Mouse (Mus musculus) stomach, embryonic 14.5 days (tissue): ENCODE results near the gene Hyal2. TPM values are rescaled to one million over a fixed set of nuclear protein-coding genes. Genes with fewer than 3 reads are reported as not detected.

Experiments used
- ATAC-seq: fragments of 200-750 bp; cut with Nextera tagmentation; 2 replicates; pipeline ENCODE4 v1.8.0; 2017; ENCODE audit warnings: low read depth, moderate TSS enrichment; ENCODE audit not compliant: insufficient number of reproducible peaks, insufficient read depth, low FRiP score
- H3K27ac ChIP-seq: fragments of 300-500 bp; sonication (generic); 2 replicates; pipeline ENCODE4 v1.5.1; 2014; ENCODE audit warnings: mild to moderate bottlenecking, low read length, moderate library complexity, mixed read lengths
- H3K27me3 ChIP-seq: fragments of 300-500 bp; sonication (generic); 2 replicates; pipeline ENCODE4 v1.6.1; 2014; ENCODE audit warnings: low read length, control low read depth, mixed read lengths; ENCODE audit not compliant: control insufficient read depth, insufficient read depth
- H3K36me3 ChIP-seq: fragments of 300-500 bp; sonication (generic); 2 replicates; pipeline ENCODE4 v1.6.1; 2014; ENCODE audit warnings: mild to moderate bottlenecking, control low read depth, low read length, moderate library complexity, mixed read lengths; ENCODE audit not compliant: control insufficient read depth, insufficient read depth
- H3K4me1 ChIP-seq: fragments of 300-500 bp; sonication (generic); 2 replicates; pipeline ENCODE4 v1.6.1; 2014; ENCODE audit warnings: low read length, control low read depth, mixed read lengths; ENCODE audit not compliant: control insufficient read depth, insufficient read depth
- H3K4me2 ChIP-seq: fragments of 300-500 bp; sonication (generic); replicated peaks from 2 replicates; pipeline ENCODE4 v1.6.1; 2014; ENCODE audit warnings: low read depth, low read length, control low read depth
- H3K4me3 ChIP-seq: fragments of 300-500 bp; sonication (generic); 2 replicates; pipeline ENCODE4 v1.5.1; 2014; ENCODE audit warnings: low read depth, low read length, control low read depth
- H3K9ac ChIP-seq: fragments of 300-500 bp; sonication (generic); replicated peaks from 2 replicates; pipeline ENCODE4 v1.6.1; 2014; ENCODE audit warnings: low read depth, mild to moderate bottlenecking, control low read depth, low read length, moderate library complexity, mixed read lengths
- H3K9me3 ChIP-seq: fragments of 300-500 bp; sonication (generic); 2 replicates; pipeline ENCODE4 v1.6.1; 2016; ENCODE audit warnings: low read depth, low read length, control low read depth; ENCODE audit not compliant: control insufficient read depth
- WGBS: fragments of 180-500 bp; shearing (Covaris S2); extraction: QIAGEN DNeasy Blood & Tissue Kit; methylation state at CpG from one replicate; pipeline ENCODE4 v1.1.7; 2014; 5-methylcytosine and 5-hydroxymethylcytosine counted together
- polyA plus RNA-seq: library from polyadenylated mRNA; unstranded; fragments of >200 nt; fragmentation: Nextera tagmentation; extraction: Ambion mirVana; gene quantifications from 2 replicates; pipeline ENCODE4 v1.2.1, GENCODE M21; 2014

Hyal2 gene
- polyA plus RNA-seq, 1 experiment from 2014 or later: 127 TPM

DNA sequence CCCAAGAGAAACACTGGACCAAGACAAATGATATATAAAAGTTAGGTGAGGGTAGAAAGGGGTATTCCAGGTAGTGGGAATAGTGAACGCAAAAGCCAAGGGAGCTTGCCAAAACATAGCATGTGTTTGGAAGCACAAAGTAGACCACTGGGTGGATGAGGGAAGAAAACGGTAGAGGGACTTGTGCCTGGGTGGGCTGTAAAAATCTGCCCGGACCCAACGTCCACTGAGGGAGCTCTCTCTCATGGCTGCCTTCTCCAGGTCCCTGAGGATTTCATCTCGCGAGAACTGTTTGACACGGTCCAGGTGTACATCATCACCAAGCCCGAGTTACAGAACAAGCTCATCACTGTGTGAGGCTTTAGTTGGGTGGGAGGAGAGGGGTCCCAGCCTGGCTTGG lies 25.0 kb upstream of the Hyal2 start:
- no peaks in the 10 kb centered on the region for H3K9me3 ChIP-seq
- 20% methylated on average over 8 of the region's 8 CpGs for WGBS
- peak overlapping the region; percentile 54 for H3K4me3 ChIP-seq
- peaks cover 39% of the 10 kb centered on the region for H3K36me3 ChIP-seq
- no peaks in the 10 kb centered on the region for H3K27me3 ChIP-seq
- H3K27ac ChIP-seq: peak overlapping the region; percentile 21; the same call in 1 of the 2 replicates
- peak overlapping the region; percentile 64 for H3K4me2 ChIP-seq
- no peak for ATAC-seq
- peaks cover 19% of the 10 kb centered on the region for H3K4me1 ChIP-seq
- no peak overlapping the region for H3K9ac ChIP-seq

DNA sequence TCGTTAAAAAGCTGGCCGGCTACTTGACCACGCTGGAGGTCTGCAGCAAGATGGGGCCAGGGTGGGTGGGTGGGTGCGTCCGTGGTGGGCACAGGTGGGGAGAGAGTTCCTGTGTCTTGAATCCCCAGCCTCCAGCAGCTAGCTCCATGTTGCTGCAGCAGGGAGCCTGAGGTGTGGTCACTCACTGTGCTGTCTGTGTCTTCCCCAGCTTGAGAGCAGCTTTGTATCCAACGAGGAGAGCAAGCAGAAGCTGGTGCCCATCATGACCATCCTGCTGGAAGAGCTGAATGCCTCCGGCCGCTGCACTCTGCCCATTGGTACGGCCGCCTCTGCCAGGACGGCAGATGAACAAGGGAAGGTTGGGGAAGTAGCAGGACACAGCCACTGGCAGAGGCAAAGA lies 24.4 kb upstream of the Hyal2 start:
- ATAC-seq: no peak
- Histone ChIP-seq H3K4me3 (peak overlapping the region; percentile 54; the same call in 1 of the 2 replicates), H3K36me3 (peaks cover 33% of the 10 kb centered on the region), H3K4me1 (peaks cover 19% of the 10 kb centered on the region), H3K27me3 (no peaks in the 10 kb centered on the region), H3K4me2 (peak overlapping the region; percentile 64; the same call in 1 of the 2 replicates), H3K9me3 (no peaks in the 10 kb centered on the region), H3K27ac (no peak overlapping the region), H3K9ac (no peak overlapping the region; the same call in 1 of the 2 replicates)
- 80% methylated on average over 11 of the region's 11 CpGs for WGBS

DNA sequence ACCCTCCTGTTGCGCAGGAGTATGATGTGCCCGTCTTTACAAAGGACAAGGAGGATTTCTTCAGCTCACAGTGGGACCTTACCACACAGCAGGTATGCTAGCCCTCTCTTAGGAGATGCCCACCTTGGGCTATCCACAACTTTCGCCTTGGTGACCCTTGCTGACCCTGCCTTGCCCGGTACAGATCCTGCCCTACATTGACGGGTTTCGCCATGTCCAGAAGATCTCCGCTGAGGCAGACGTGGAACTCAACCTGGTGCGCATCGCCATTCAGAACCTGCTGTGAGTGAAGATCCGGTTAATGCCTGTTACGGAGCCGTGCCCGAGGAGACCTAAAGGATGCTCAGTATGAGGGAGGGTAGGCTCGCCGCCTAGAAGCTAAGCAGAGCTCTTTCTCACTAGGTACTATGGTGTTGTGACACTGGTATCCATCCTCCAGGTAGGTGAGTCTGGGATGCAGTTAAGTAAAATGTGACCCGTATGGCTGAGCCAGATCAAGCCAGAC lies 23.5 kb upstream of the Hyal2 start:
- Histone ChIP-seq H3K4me1 (peaks cover 19% of the 10 kb centered on the region), H3K9me3 (no peaks in the 10 kb centered on the region), H3K4me2 (no peak overlapping the region), H3K36me3 (peaks cover 24% of the 10 kb centered on the region), H3K27me3 (no peaks in the 10 kb centered on the region), H3K27ac (no peak overlapping the region), H3K4me3 (no peak overlapping the region), H3K9ac (no peak overlapping the region)
- no peak for ATAC-seq
- 93% methylated on average over 17 of the region's 17 CpGs for WGBS

- H3K27me3 ChIP-seq: no peaks in the 10 kb centered on the region
- ATAC-seq: no peak
- H3K4me2 ChIP-seq: no peak overlapping the region
- H3K4me3 ChIP-seq: no peak overlapping the region
- 95% methylated on average over 12 of the region's 12 CpGs for WGBS
- no peak overlapping the region for H3K27ac ChIP-seq
- H3K36me3 ChIP-seq: peaks cover 19% of the 10 kb centered on the region
- peaks cover 19% of the 10 kb centered on the region for H3K4me1 ChIP-seq
- H3K9me3 ChIP-seq: no peaks in the 10 kb centered on the region
- no peak overlapping the region for H3K9ac ChIP-seq
Measured at GRCm38 (mm10) chr9:107544729-107545128, 23.0 kb upstream of the Hyal2 start.

- Histone ChIP-seq H3K27ac (no peak overlapping the region), H3K4me2 (no peak overlapping the region), H3K36me3 (peaks cover 16% of the 10 kb centered on the region), H3K9ac (no peak overlapping the region), H3K4me1 (peaks cover 19% of the 10 kb centered on the region), H3K27me3 (no peaks in the 10 kb centered on the region), H3K4me3 (no peak overlapping the region), H3K9me3 (no peaks in the 10 kb centered on the region)
- ATAC-seq: no peak
- WGBS: 83% methylated on average over 10 of the region's 10 CpGs
Measured at GRCm38 (mm10) chr9:107545199-107545598, 22.5 kb upstream of the Hyal2 start.

GRCm38 (mm10) chr9:107545602-107546001 lies 22.1 kb upstream of the Hyal2 start:
- Histone ChIP-seq H3K9me3 (no peaks in the 10 kb centered on the region), H3K4me1 (peaks cover 18% of the 10 kb centered on the region), H3K4me3 (no peak overlapping the region), H3K36me3 (peaks cover 16% of the 10 kb centered on the region), H3K4me2 (no peak overlapping the region), H3K27ac (no peak overlapping the region), H3K9ac (no peak overlapping the region), H3K27me3 (no peaks in the 10 kb centered on the region)
- WGBS: 14% methylated on average over 3 of the region's 3 CpGs
- ATAC-seq: no peak

- Histone ChIP-seq H3K4me2 (peak within 1 kb of the TSS; percentile 39), H3K27ac (no peak within 1 kb of the TSS), H3K9me3 (no peaks in the 10 kb centered on the region), H3K4me3 (no peak within 1 kb of the TSS), H3K27me3 (no peaks in the 10 kb centered on the region), H3K9ac (no peak within 1 kb of the TSS), H3K4me1 (peaks cover 23% of the 10 kb centered on the region), H3K36me3 (peaks cover 16% of the 10 kb centered on the region)
- 3% methylated on average over 20 of the region's 20 CpGs for WGBS
- peak; percentile 65; the same call in 1 of the 2 replicates for ATAC-seq
Measured at GRCm38 (mm10) chr9:107547026-107547425, 20.7 kb upstream of the Hyal2 start, which contains the start of gene Zmynd10. Gene Zmynd10 (plus strand): TSS chr9:107547298.

DNA sequence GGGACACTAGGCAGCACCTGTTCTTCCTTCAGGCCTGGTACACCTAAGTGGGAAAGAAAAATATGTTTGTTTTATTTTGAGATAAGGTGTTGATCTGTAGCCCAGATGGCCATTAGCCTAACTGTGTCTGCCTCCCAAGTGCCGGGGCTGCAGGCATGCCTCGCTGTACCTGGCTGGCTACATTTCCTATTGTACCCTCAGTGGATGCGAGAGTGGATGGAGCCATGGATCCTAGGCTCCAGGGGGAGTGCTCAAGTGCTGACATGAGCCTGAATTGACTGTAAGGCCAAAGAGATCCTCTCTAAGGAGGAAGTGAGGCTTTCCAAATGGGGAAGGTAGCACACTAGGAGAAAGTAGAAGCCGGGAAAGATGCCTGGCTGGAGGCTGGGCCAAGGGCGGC lies 19.8 kb upstream of the Hyal2 start:
- Histone ChIP-seq H3K9ac (no peak overlapping the region), H3K4me3 (no peak overlapping the region), H3K27me3 (no peaks in the 10 kb centered on the region), H3K4me2 (no peak overlapping the region), H3K27ac (no peak overlapping the region), H3K4me1 (peaks cover 30% of the 10 kb centered on the region), H3K36me3 (peaks cover 16% of the 10 kb centered on the region), H3K9me3 (no peaks in the 10 kb centered on the region)
- 76% methylated on average over 5 of the region's 5 CpGs for WGBS
- ATAC-seq: no peak

GRCm38 (mm10) chr9:107548820-107549219 lies 18.9 kb upstream of the Hyal2 start:
- Histone ChIP-seq H3K27me3 (no peaks in the 10 kb centered on the region), H3K9ac (no peak overlapping the region), H3K36me3 (peaks cover 13% of the 10 kb centered on the region), H3K4me3 (no peak overlapping the region), H3K4me2 (no peak overlapping the region), H3K4me1 (peaks cover 39% of the 10 kb centered on the region), H3K27ac (no peak overlapping the region), H3K9me3 (no peaks in the 10 kb centered on the region)
- WGBS: 87% methylated on average over 10 of the region's 10 CpGs
- ATAC-seq: no peak
